Mouse (Mus musculus): ENCODE results near the gene Plcb1.
"Not testable (repeated sequence)": the region's sequence is repeated elsewhere in the genome, so short reads cannot be mapped to it uniquely, and the experiment has no call there.

Plcb1 gene

DNA sequence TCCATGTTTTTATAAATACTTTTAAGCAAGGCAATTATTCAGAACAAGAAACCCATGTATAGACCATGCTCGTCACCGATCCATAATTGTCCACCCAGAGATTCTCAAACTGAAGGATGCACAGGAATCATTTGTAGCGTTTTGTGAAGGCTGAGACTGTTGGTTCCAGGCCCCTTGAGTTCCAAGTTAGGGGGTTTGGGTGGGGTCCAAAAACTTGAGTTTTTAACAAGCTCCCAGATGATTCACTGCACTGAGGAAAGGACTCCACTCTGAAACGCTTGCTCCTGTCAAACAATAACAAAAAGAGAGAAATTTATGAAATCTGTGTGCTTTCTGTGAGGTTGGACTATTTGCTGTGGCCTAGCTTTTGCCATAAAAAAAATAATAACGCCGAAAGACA, 186.5 kb downstream of the Plcb1 start:
- DNase-seq (ENCODE audit: low spot score): no peak

DNA sequence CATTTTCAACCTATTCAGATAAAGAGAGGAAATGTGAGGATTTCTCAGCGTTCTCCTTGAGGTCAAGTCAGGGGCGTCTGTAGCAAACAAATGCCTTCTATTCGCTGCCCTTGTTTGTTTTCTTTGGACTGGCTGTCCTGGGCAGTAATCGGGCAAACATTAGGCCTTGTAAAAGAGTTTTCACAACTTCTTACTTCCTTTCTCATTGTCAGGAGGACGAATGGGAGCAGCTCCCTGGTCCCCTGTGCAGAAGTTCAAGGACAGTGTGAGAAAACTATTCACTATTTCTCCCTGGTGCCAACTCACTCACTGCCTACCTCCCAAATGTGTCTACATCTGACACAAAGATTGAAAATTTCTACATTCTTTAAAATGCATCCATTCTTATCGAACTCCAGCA, 188.8 kb downstream of the Plcb1 start:
- no peak for DNase-seq (ENCODE audit: low spot score)

DNA sequence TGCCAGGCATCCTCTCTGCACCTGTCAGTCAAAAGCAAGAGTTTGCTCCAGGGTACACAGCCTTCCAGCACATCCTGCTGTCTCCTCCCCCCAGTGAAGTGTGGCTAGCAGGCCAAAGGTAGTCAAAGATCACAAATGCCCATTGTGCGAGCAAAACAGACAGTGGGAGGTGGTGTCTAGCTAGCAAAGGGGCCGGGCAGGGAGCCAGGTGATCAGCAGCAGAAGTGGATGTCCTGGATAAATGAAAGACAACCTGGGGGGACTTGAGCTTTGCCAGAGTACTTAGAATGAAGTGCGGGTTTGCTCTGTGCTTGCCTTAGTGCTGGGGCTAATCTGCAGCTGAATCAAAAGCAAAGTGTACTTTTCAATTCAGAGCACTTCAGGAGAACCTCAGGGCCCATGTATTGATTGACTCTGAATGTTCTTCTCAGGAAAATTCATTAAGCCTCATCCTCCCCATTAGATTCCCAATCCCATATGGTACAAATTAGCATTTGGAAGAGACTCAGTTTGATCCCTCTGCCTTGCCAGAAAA, 191.0 kb downstream of the Plcb1 start:
- no peak for DNase-seq (ENCODE audit: low spot score)

GRCm38 (mm10) chr2:134977641-134978040, 191.8 kb downstream of the Plcb1 start:
- DNase-seq (ENCODE audit: low spot score): no peak

DNA sequence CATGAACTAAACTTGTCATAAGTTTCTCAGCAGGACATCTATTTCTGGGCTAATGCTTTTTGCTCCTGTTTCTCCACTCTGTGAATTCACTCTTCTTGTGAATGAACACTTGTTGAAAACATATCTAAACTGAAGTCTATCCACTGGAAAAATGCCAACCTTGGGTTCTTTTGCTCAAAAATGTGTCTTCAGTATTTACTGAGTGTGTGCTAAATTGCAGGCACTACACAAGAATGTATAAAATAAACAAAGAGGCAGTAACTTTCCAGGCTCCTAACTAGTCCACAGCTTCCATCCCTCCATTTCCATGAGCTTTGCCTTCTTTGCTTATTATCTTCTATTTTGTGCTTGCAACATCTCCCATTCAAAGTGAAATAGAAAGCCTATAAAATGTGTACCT, 195.5 kb downstream of the Plcb1 start:
- no peak for DNase-seq (ENCODE audit: low spot score)

DNA sequence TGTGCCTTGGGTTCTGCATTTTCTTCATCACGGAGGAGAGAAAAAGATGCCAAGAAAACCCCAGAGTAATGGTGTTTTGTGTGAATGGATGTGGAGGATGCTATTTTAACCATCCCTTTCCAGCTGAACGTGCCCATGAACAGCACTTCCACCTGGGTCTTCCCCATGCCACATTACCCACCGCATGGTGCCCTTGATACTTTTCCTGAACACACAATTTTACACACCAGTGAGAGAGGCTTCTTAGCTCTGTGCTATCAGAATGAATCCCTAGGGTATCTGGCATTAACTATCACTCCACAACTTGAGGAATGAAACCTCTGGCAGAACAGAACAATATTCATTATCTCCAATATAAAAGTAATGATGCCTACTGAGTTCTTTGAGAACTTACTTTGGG, 199.0 kb downstream of the Plcb1 start:
- DNase-seq (ENCODE audit: low spot score): no peak

DNA sequence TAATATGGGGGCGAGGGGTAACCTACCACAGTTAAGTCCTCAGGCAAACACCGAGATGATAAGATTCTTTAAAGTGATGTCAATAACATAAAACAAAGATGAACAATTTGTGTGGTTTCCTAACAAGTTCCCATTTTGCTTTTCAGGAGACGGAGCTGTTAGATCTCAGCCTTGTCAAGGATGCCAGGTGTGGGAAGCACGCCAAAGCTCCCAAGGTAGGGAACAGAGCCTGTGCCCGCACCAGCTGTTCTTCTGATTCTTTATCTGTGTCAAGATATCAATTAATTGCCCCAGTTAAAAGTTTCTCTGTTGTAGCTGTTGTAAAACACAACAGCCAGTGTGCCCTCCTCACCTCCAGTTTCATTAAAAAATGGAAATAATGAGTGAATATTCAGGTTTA, 202.1 kb downstream of the Plcb1 start:
- DNase-seq (ENCODE audit: low spot score): no peak

- DNase-seq (ENCODE audit: low spot score): no peak
Measured at GRCm38 (mm10) chr2:134989650-134990292, 203.9 kb downstream of the Plcb1 start.

DNA sequence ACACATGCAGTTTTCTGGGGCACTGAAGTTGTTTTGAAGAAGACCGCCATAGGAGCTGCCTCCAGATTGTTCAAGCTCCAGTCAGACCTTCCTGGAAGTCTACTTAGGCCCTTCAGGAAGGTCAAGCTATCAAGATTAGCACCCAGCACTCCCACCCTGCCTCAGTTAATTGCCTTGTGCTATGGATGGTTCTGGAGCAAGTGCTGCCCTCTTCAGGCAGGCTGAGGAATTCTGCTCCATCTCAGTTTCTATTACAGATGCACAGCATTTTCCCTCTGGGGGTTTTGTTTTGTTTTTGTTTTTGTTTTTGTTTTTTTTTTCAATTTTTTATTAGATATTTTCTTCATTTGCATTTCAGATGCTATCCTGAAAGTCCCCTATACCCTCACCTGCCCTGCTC, 221.3 kb downstream of the Plcb1 start:
- no peak for DNase-seq (ENCODE audit: low spot score)

- DNase-seq (ENCODE audit: low spot score): not testable (repeated sequence)
Measured at GRCm38 (mm10) chr2:135007885-135008284, 222.0 kb downstream of the Plcb1 start.

DNA sequence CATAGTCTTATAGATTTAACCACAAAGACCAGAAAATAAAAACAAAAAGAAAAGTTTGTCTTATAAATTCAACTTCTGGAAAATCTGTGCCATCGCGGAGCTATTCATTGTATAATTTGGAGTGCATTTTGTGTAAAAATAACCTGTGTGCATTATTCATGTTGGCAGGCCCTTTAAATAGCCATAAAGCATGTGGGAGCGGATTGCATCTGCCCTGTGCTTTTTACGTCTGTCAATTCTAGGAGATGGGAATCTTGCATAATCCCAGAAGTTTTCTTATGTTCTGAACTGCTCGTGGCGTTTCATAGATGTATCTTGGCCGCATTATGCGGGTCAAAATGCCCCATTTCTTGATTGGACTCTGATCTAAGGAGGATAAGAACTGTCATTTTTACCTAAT, 224.5 kb downstream of the Plcb1 start:
- no peak for DNase-seq (ENCODE audit: low spot score)

DNA sequence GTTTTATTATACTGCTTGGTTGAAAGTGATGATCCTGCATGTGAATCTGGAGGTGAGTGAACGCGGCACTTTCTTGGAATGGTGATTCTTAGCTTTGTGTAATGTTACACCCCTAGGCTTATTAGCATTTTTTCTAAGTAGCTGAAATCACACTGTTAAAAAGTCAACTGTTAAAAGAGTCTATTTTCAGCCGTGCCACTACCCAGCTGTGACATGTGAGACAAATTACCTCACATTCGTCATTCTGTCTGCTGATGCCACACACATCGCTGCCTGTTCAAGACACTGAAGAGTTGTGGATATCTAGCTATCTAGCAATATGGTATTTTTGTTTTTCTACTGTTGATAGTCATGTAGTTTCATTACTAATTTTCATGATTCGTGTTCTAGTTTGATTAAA, 229.6 kb downstream of the Plcb1 start:
- DNase-seq (ENCODE audit: low spot score): no peak

DNA sequence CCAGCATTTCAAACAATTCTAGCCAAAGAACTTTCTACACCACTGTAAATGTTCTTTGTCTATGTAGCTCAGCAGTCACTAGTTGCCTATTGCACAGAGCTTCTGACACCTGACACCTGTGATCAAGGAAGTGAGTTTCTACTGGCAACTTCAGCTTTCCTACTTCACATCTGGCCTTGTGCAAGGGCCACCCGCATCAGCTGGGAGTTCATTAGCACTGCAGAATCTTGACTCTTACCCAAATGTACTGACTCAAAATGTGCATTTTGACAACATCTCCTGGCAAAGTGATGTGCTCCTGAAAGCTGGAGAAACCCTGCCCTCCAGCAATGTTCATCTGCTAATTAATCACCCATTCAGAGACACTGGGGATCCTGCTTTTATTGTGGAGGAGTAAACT, 232.4 kb downstream of the Plcb1 start:
- no peak for DNase-seq (ENCODE audit: low spot score)

DNA sequence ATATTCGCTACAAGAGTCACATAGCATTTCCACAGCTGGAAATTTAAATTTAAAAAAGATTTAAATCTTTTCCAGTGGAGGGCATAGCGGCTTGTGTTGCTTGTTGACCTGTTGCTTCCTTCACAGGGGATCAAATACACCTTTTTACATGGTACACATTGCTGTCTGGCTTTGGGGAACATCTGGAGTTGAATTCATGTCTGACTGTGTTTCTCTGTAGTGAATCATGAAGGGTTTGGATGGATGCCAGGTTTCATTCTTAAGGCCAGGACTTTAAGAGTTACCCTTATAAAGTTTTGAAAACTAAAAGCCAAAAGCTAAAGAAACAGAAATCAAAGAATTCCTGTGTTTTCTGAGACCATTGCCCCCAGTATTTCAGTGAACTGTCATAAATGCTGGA, 232.8 kb downstream of the Plcb1 start:
- no peak for DNase-seq (ENCODE audit: low spot score)

DNA sequence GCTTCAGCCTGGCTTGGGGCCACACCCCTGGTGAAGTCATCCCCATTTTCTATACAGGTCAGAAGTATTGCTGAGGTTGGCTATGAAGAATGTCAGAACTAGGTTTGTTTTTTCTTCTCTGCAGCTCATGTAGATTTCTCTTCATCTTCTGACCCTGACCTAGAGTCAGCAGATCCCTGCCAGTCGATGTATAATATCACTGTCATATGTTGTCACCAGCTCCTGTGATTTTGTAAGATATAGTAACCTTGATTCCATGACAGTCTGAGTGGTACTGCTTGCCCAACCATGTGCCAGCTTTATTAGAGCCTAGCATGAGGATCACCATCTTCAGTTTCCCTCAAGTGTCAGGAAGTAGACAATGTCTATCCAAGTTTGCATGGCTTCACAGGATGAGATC, 233.7 kb downstream of the Plcb1 start:
- no peak for DNase-seq (ENCODE audit: low spot score)

GRCm38 (mm10) chr2:135029288-135029687, 243.4 kb downstream of the Plcb1 start:
- DNase-seq (ENCODE audit: low spot score): no peak

- DNase-seq (ENCODE audit: low spot score): no peak
Measured at GRCm38 (mm10) chr2:135029700-135030099, 243.8 kb downstream of the Plcb1 start.

- DNase-seq (ENCODE audit: low spot score): no peak
Measured at GRCm38 (mm10) chr2:135035640-135036260, 249.9 kb downstream of the Plcb1 start.

DNA sequence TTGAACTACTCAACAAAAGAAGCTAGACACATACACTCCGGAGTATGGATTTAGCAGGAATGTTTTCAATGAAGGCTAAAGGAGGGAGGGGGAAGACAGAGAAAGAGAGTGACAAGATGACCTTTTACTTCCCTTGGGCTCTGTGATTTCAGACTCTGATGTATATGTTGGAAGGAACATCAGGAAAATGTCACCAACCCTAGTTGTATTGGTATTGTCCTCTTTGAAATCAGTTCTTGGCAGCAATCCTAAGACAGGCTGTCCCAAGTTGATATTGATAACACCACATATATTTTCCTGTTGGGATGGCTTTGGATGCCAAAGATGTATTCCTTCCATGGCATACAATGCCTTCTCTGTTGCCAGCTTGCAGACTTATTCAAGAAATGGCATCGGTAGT, 262.9 kb downstream of the Plcb1 start:
- DNase-seq (ENCODE audit: low spot score): no peak

GRCm38 (mm10) chr2:135049283-135049682, 263.4 kb downstream of the Plcb1 start:
- no peak for DNase-seq (ENCODE audit: low spot score)

DNA sequence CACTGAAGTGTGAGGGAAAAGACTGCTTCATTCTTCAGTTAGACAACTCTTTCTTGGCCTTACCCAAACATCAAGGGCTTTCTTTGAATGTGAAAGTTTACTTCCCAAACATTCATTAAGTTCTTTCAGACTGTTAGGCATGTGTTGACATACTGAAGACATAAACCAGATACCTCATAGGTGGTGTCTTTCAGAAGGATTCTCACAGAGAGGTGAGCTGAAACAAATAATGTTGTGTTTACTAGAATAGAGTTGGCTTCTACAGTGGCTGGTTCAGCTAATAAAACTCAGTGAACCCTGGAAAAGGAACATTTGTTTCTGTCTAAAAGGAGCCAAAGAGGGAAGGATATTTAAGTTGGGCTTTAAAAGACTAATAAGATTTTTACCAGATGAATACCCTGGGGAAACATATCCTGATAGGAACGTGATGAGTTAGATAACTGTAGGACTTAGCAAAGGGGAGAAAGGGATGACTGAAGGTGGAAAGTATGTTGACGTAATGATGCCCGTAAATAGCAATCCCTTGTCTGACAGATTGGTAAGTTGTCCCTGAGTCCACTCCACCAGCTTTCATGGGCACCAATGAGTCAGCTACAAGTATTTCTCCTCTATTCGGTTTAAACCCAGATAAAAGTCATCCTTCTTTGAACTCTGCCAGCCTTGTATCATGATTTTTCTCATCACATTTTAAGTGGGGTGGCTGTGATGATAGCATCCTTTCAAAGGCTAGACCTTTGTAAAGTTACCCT, 265.8 kb downstream of the Plcb1 start:
- DNase-seq (ENCODE audit: low spot score): no peak

DNA sequence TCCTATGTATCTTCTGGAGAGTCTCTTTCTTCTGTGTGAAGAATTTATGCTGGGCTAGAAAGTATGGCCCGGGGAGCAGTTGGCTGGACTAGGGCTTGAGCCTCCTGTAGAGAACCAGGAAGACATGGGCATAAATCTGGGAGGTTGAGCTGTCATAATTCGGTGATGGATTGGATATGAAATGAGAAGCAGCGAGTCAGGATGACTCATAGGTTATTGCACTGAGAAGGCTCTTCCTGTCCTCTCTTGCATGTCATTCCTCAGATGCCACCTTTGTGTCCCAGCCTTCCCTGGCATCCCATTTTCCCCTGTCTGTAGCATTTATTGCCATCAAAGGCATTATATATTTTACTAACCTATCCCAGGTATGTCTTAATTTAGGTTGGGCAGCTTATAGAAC, 267.5 kb downstream of the Plcb1 start:
- DNase-seq (ENCODE audit: low spot score): no peak

- DNase-seq (ENCODE audit: low spot score): no peak
Measured at GRCm38 (mm10) chr2:135067419-135067818, 281.6 kb downstream of the Plcb1 start.

Data from spleen, adult 12 weeks (tissue).